Mouse (Mus musculus) lung, postnatal 36 days (tissue): ENCODE data around the gene Mcat.

ENCODE experiments used
- DNase-seq: peaks from one replicate; pipeline ENCODE4 v3.0.0; 2022; ENCODE audit warnings: mixed read lengths

Mcat gene

GRCm38 (mm10) chr15:83500352-83500751 lies 63.2 kb downstream of the Mcat start:
- peak; percentile 71 for DNase-seq

GRCm38 (mm10) chr15:83499211-83499755 lies 64.3 kb downstream of the Mcat start:
- DNase-seq = peak; percentile 55

DNA sequence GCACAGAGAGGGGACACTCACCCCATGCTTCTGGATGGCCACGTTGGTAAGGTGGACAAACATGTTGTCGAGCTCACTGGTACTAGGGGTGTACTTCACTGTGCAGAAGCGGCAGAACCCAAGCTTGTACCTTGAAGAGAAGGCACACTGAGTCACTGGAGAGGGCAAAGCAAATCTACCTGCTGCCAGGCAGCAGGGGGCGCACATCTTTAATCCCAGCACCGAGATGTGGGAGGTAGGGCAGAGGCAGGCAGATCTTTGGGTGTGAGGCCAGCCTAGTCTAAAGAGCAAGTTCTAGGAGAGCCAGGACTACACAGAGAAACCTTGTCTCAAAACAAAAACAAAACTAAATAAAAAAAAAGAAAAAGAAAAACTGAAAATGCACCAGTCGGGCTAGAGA lies 66.3 kb downstream of the Mcat start:
- DNase-seq = peak; percentile 18
